Mouse (Mus musculus): Measurements from ENCODE around the gene Crnkl1.
"Not testable (repeated sequence)": the region's sequence is repeated elsewhere in the genome, so short reads cannot be mapped to it uniquely, and the experiment has no call there.

GRCm38 (mm10) chr2:145905884-145906283 lies 28.9 kb downstream of the Crnkl1 start:
- not testable (repeated sequence) for TF ChIP-seq CTCF (IDR thresholded peaks at IDR 0.05; ENCODE audit: borderline replicate concordance, insufficient read depth, low read length); POLR2A (IDR thresholded peaks at IDR 0.05; ENCODE audit: low read depth, low read length)
